Mouse (Mus musculus): ENCODE data around the gene Ubfd1.

- TF ChIP-seq CTCF (IDR thresholded peaks at IDR 0.05; ENCODE audit: extremely low read depth, insufficient read depth, low read length) (no peak), POLR2A (IDR thresholded peaks at IDR 0.05; ENCODE audit: extremely low read depth, insufficient read depth, low read length) (peak; percentile 72; the same call in 1 of the 2 replicates)
Observed at GRCm38 (mm10) chr7:122020667-122021354, 46.2 kb upstream of the Ubfd1 start, which contains the start of gene Gga2.

All from cortical plate, adult 2 months (tissue).